Mouse (Mus musculus): ENCODE data around the gene Cdh12. TPM values are rescaled to one million over a fixed set of nuclear protein-coding genes. Genes with fewer than 3 reads are reported as not detected.
"Not testable (repeated sequence)": the region's sequence is repeated elsewhere in the genome, so short reads cannot be mapped to it uniquely, and the experiment has no call there.

Gene Cdh12
- polyA plus RNA-seq, 1 experiment from 2014 or later = 0.05 TPM

DNA sequence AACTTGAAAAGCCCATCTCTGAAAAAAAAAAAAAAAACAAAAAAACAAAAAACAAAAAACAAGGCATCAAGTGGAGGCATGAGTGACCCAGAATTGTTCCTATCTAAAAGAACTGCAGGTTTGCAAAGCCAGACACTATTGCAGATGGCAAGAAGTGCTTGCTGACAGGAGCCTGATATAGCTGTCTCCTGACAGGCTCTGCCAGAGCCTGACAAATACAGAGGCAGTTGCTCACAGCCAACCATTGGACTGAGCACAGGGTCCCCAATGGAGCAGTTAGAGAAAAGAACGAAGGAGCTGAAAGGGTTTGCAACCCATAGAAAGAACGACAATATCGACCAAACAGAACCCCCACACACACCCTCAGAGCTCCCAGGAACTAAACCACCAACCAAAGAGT, 156.7 kb downstream of the Cdh12 start:
- WGBS = 26% methylated on average over 3 of the region's 3 CpGs
- H3K9ac ChIP-seq = not testable (repeated sequence)
- H3K4me2 ChIP-seq = peak overlapping the region; percentile 13; the same call in 1 of the 2 replicates

GRCm38 (mm10) chr15:20634593-20634992, 185.5 kb downstream of the Cdh12 start:
- no peak overlapping the region for H3K27ac ChIP-seq (replicated peaks)
- H3K4me3 ChIP-seq = no peak overlapping the region
- 69% methylated on average over 2 of the region's 2 CpGs for WGBS
- no peak for ATAC-seq (ENCODE audit: extremely low read depth, insufficient number of reproducible peaks, low FRiP score, low TSS enrichment)
- H3K9ac ChIP-seq = no peak overlapping the region
- H3K4me1 ChIP-seq = no peaks in the 10 kb centered on the region
- H3K9me3 ChIP-seq = no peaks in the 10 kb centered on the region
- H3K36me3 ChIP-seq = no peaks in the 10 kb centered on the region
- no peaks in the 10 kb centered on the region for H3K27me3 ChIP-seq (replicated peaks)
- no peak overlapping the region for H3K4me2 ChIP-seq

More for the DNA sequence above, 156.7 kb downstream of the Cdh12 start:
- not testable (repeated sequence) for H3K27me3 ChIP-seq (replicated peaks); H3K9me3 ChIP-seq; H3K4me3 ChIP-seq; ATAC-seq (ENCODE audit: extremely low read depth, insufficient number of reproducible peaks, low FRiP score, low TSS enrichment); H3K4me1 ChIP-seq; H3K36me3 ChIP-seq
- H3K27ac ChIP-seq (replicated peaks) = peak overlapping the region; percentile 63; the same call in 1 of the 2 replicates

DNA sequence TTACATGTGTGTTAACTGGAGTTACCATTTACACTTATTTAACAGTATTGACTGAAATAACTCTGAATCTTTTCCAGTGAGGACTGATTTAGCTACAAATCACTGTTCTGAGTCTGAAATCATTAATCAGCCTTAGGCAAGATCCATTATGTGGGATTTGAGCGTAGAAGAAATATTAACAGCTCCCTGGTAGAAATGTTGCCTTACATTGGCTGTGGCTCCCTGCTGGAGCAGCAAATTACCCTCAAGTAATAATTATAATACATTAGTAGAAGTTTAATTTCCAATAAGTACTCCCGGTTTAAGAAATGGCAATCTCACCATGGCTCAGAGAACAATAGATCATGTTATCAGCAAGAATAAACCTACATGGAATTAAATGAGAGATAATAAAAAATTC, 190.1 kb downstream of the Cdh12 start:
- Histone ChIP-seq H3K4me3 (no peak overlapping the region), H3K9me3 (no peaks in the 10 kb centered on the region), H3K27me3 (replicated peaks) (no peaks in the 10 kb centered on the region), H3K9ac (no peak overlapping the region), H3K4me2 (no peak overlapping the region), H3K27ac (replicated peaks) (no peak overlapping the region), H3K4me1 (no peaks in the 10 kb centered on the region), H3K36me3 (no peaks in the 10 kb centered on the region)
- WGBS = 76% methylated on average over 2 of the region's 2 CpGs
- no peak for ATAC-seq (ENCODE audit: extremely low read depth, insufficient number of reproducible peaks, low FRiP score, low TSS enrichment)

DNA sequence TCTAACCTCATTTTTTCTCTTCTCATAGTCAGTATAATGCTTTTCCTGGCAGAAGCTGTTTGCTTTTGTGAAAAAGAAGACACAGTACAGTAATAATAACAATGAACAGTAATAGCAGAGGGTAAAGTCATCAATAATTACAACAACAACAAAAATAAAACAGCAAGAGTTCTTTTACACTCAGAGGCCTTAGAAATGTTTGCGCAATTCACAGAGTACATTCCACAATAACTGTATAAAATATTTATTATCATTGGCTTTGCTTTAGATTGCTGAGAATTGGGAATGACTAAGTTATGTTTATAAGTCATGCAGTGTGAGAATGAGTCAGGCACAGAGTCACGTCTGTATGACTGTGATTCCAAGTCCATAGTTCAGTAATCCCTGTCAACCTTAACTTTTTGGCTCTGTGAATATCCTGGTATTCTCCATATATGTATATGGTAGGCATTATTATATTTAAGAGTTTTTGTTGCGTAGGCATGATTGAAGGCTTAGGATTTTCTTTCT, 193.9 kb downstream of the Cdh12 start:
- H3K36me3 ChIP-seq = no peaks in the 10 kb centered on the region
- no peak overlapping the region for H3K4me3 ChIP-seq
- no peak overlapping the region for H3K9ac ChIP-seq
- no peaks in the 10 kb centered on the region for H3K27me3 ChIP-seq (replicated peaks)
- H3K27ac ChIP-seq (replicated peaks) = no peak overlapping the region
- 79% methylated on average over 3 of the region's 3 CpGs for WGBS
- ATAC-seq (ENCODE audit: extremely low read depth, insufficient number of reproducible peaks, low FRiP score, low TSS enrichment) = no peak
- no peak overlapping the region for H3K4me2 ChIP-seq
- no peaks in the 10 kb centered on the region for H3K9me3 ChIP-seq
- no peaks in the 10 kb centered on the region for H3K4me1 ChIP-seq

GRCm38 (mm10) chr15:20660221-20660620, 211.2 kb downstream of the Cdh12 start:
- H3K4me3 ChIP-seq = no peak overlapping the region
- H3K27me3 ChIP-seq (replicated peaks) = no peaks in the 10 kb centered on the region
- 65% methylated on average over 2 of the region's 2 CpGs for WGBS

DNA sequence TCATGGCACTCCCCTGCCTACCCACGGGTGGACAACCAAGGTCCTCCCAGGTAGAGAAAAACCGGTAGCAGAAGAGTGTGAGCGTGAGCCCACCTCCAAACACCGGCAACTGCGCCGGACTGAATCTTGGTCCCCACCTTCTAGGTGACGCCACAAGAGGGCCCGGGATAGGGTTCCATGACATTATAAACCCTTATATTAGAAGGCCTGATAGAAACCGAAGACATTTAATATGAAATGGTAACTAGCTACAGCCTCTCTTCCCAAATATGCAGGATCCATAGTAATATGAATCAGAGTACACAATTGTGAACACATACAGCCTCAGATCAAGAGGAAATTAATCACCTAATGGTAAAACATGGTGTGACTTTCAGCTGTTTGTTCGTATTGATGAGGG, 217.6 kb downstream of the Cdh12 start, which contains the start of gene Acot10:
Gene Acot10 (minus strand): TSS at position 101 of the 400 bp plus-strand sequence.
- ATAC-seq (ENCODE audit: extremely low read depth, insufficient number of reproducible peaks, low FRiP score, low TSS enrichment) = no peak
- H3K4me3 ChIP-seq = no peak within 1 kb of the TSS
- H3K27me3 ChIP-seq (replicated peaks) = no peaks in the 10 kb centered on the region
- WGBS = 83% methylated on average over 10 of the region's 10 CpGs
- H3K4me2 ChIP-seq = no peak within 1 kb of the TSS
- no peaks in the 10 kb centered on the region for H3K9me3 ChIP-seq
- H3K27ac ChIP-seq (replicated peaks) = no peak within 1 kb of the TSS
- no peaks in the 10 kb centered on the region for H3K36me3 ChIP-seq
- H3K9ac ChIP-seq = no peak within 1 kb of the TSS
- no peaks in the 10 kb centered on the region for H3K4me1 ChIP-seq

More at GRCm38 (mm10) chr15:20660221-20660620, 211.2 kb downstream of the Cdh12 start:
- no peak overlapping the region for H3K27ac ChIP-seq (replicated peaks)
- no peak overlapping the region for H3K4me2 ChIP-seq
- H3K4me1 ChIP-seq = no peaks in the 10 kb centered on the region
- H3K9ac ChIP-seq = no peak overlapping the region
- no peaks in the 10 kb centered on the region for H3K36me3 ChIP-seq
- no peaks in the 10 kb centered on the region for H3K9me3 ChIP-seq
- no peak for ATAC-seq (ENCODE audit: extremely low read depth, insufficient number of reproducible peaks, low FRiP score, low TSS enrichment)

DNA sequence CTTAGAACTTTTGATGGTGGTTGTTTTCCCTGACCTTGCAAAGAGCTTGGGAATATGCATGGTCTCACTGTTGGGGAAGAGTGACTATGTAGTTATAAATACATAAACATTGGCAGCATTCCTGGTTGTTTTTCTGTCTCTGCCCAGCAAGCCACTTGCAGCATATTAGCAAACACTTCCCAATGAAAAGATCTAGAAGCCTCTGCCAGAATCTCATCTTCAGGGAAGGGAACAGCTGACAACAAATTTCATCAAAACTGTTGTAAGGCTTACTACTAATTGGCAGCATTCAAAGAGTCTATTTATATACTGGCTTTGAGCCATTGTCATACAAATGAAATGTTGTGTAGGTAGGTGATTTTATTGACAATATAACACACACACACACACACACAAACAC, 218.3 kb downstream of the Cdh12 start:
- H3K9ac ChIP-seq = no peak overlapping the region
- H3K27ac ChIP-seq (replicated peaks) = no peak overlapping the region
- no peaks in the 10 kb centered on the region for H3K36me3 ChIP-seq
- no peak overlapping the region for H3K4me2 ChIP-seq
- H3K27me3 ChIP-seq (replicated peaks) = no peaks in the 10 kb centered on the region
- H3K4me3 ChIP-seq = no peak overlapping the region
- no peaks in the 10 kb centered on the region for H3K4me1 ChIP-seq
- ATAC-seq (ENCODE audit: extremely low read depth, insufficient number of reproducible peaks, low FRiP score, low TSS enrichment) = no peak
- no peaks in the 10 kb centered on the region for H3K9me3 ChIP-seq

GRCm38 (mm10) chr15:20667989-20668388, 218.9 kb downstream of the Cdh12 start:
- Histone ChIP-seq H3K27me3 (replicated peaks) (no peaks in the 10 kb centered on the region), H3K9me3 (no peaks in the 10 kb centered on the region), H3K36me3 (no peaks in the 10 kb centered on the region), H3K4me1 (no peaks in the 10 kb centered on the region), H3K4me3 (no peak overlapping the region), H3K27ac (replicated peaks) (no peak overlapping the region), H3K9ac (no peak overlapping the region), H3K4me2 (no peak overlapping the region)
- 68% methylated on average over 1 of the region's 1 CpGs for WGBS
- ATAC-seq (ENCODE audit: extremely low read depth, insufficient number of reproducible peaks, low FRiP score, low TSS enrichment) = no peak

GRCm38 (mm10) chr15:20669507-20669906, 220.4 kb downstream of the Cdh12 start:
- not testable (repeated sequence) for H3K9ac ChIP-seq; H3K4me2 ChIP-seq; H3K36me3 ChIP-seq; ATAC-seq (ENCODE audit: extremely low read depth, insufficient number of reproducible peaks, low FRiP score, low TSS enrichment); H3K27ac ChIP-seq (replicated peaks); H3K4me1 ChIP-seq; H3K4me3 ChIP-seq; H3K9me3 ChIP-seq; H3K27me3 ChIP-seq (replicated peaks)
- WGBS = 36% methylated on average over 2 of the region's 2 CpGs

- Histone ChIP-seq H3K4me1 (no peaks in the 10 kb centered on the region), H3K36me3 (no peaks in the 10 kb centered on the region), H3K4me2 (no peak overlapping the region), H3K4me3 (no peak overlapping the region), H3K9me3 (no peaks in the 10 kb centered on the region), H3K9ac (no peak overlapping the region), H3K27me3 (replicated peaks) (no peaks in the 10 kb centered on the region), H3K27ac (replicated peaks) (no peak overlapping the region)
- WGBS = 69% methylated on average over 2 of the region's 2 CpGs
- no peak for ATAC-seq (ENCODE audit: extremely low read depth, insufficient number of reproducible peaks, low FRiP score, low TSS enrichment)
Observed at GRCm38 (mm10) chr15:20682719-20683118, 233.7 kb downstream of the Cdh12 start.

- H3K27me3 ChIP-seq (replicated peaks) = no peaks in the 10 kb centered on the region
- no peaks in the 10 kb centered on the region for H3K36me3 ChIP-seq
- no peak overlapping the region for H3K4me3 ChIP-seq
- H3K4me1 ChIP-seq = no peaks in the 10 kb centered on the region
- no peak overlapping the region for H3K4me2 ChIP-seq
- H3K9ac ChIP-seq = no peak overlapping the region
- H3K9me3 ChIP-seq = no peaks in the 10 kb centered on the region
- no peak overlapping the region for H3K27ac ChIP-seq (replicated peaks)
- WGBS = 73% methylated on average over 5 of the region's 5 CpGs
- ATAC-seq (ENCODE audit: extremely low read depth, insufficient number of reproducible peaks, low FRiP score, low TSS enrichment) = no peak
Observed at GRCm38 (mm10) chr15:20684200-20684599, 235.1 kb downstream of the Cdh12 start.

GRCm38 (mm10) chr15:20696229-20696628, 247.2 kb downstream of the Cdh12 start:
- Histone ChIP-seq H3K27me3 (replicated peaks) (no peaks in the 10 kb centered on the region), H3K4me1 (no peaks in the 10 kb centered on the region), H3K27ac (replicated peaks) (no peak overlapping the region), H3K9ac (no peak overlapping the region), H3K9me3 (no peaks in the 10 kb centered on the region), H3K4me3 (no peak overlapping the region), H3K4me2 (no peak overlapping the region), H3K36me3 (no peaks in the 10 kb centered on the region)
- ATAC-seq (ENCODE audit: extremely low read depth, insufficient number of reproducible peaks, low FRiP score, low TSS enrichment) = no peak
- WGBS = 66% methylated on average over 5 of the region's 5 CpGs

Measured in heart, embryonic 13.5 days (tissue).